In genomic region chr10:60804865-60805264, GRCm38 (mm10) we compare ENCODE assay signal across 17 mouse cellular contexts. TPM values are rescaled to one million over a fixed set of nuclear protein-coding genes. Genes with fewer than 3 reads are reported as not detected.
DNase-seq lines count a peak whose midpoint lies in the region; ATAC-seq and TF ChIP-seq lines count a peak whose summit lies in the region.
"Had no signal": no experiment of that assay in that cellular context is flagged by ENCODE, and none has a peak within 500 bp of the region (broad histone marks: within the 10 kb centered on the region; RNA-seq: fewer than 3 reads in every experiment).

No protein-coding gene starts in this region.

- no peak for TF ChIP-seq POLR2A in embryonic fibroblast, embryonic 13.5 days (IDR thresholded peaks at IDR 0.05; ENCODE audit: low read depth, low read length)

- TF ChIP-seq CTCF in embryonic fibroblast, embryonic 13.5 days (IDR thresholded peaks at IDR 0.05; ENCODE audit: borderline replicate concordance, insufficient read depth, low read length): no peak
- no peak for TF ChIP-seq CTCF in stomach, postnatal 0 days (IDR thresholded peaks at IDR 0.05; ENCODE audit: low read depth)

- no peaks in the 10 kb centered on the region for H3K27me3 ChIP-seq in heart, embryonic 11.5 days (ENCODE audit: control insufficient read depth, insufficient read depth, low read length)
- peaks cover 3% of the 10 kb centered on the region; the same call in 1 of the 2 replicates for H3K27me3 ChIP-seq in kidney, embryonic 16.5 days (ENCODE audit: insufficient read depth, low read length)
- H3K27me3 ChIP-seq in stomach, postnatal 0 days (ENCODE audit: control insufficient read depth, insufficient read depth, low read length): no peaks in the 10 kb centered on the region
- H3K27me3 ChIP-seq: Patski had no signal

- peaks cover 99% of the 10 kb centered on the region for H3K4me1 ChIP-seq in heart, embryonic 11.5 days (ENCODE audit: control insufficient read depth, insufficient read depth, low read length)
- H3K4me1 ChIP-seq in kidney, embryonic 16.5 days (ENCODE audit: insufficient read depth, low read length): peaks cover 84% of the 10 kb centered on the region
- H3K4me1 ChIP-seq in embryonic fibroblast, embryonic 13.5 days (ENCODE audit: control insufficient read depth, insufficient read depth, low read length): peaks cover 29% of the 10 kb centered on the region
- peaks cover 7% of the 10 kb centered on the region; the same call in 1 of the 2 replicates for H3K4me1 ChIP-seq in stomach, postnatal 0 days (replicated peaks; ENCODE audit: control insufficient read depth, insufficient read depth)

- H3K9me3 ChIP-seq in heart, embryonic 11.5 days (replicated peaks; ENCODE audit: control insufficient read depth, low read length): no peaks in the 10 kb centered on the region
- no peaks in the 10 kb centered on the region for H3K9me3 ChIP-seq in kidney, embryonic 16.5 days (ENCODE audit: low read length)
- no peaks in the 10 kb centered on the region for H3K9me3 ChIP-seq in stomach, postnatal 0 days (ENCODE audit: control insufficient read depth, low read length)
- H3K9me3 ChIP-seq: forebrain, embryonic 12.5 days had no signal

- H3K4me3 ChIP-seq in heart, embryonic 11.5 days (ENCODE audit: low read depth, low read length): no peak overlapping the region
- no peak overlapping the region for H3K4me3 ChIP-seq in kidney, embryonic 16.5 days (ENCODE audit: low read length)
- H3K4me3 ChIP-seq in embryonic fibroblast, embryonic 13.5 days (ENCODE audit: insufficient read depth, low read length): no peak overlapping the region
- H3K4me3 ChIP-seq in stomach, postnatal 0 days (ENCODE audit: low read depth, low read length): no peak overlapping the region
- H3K4me3 ChIP-seq: forebrain, embryonic 12.5 days had no signal

- ATAC-seq in heart, embryonic 11.5 days (replicated peaks; ENCODE audit: insufficient number of reproducible peaks, low FRiP score, low TSS enrichment): no peak
- ATAC-seq in kidney, embryonic 16.5 days (ENCODE audit: low FRiP score, low TSS enrichment): no peak
- ATAC-seq in stomach, postnatal 0 days (ENCODE audit: low FRiP score, low TSS enrichment): no peak
- ATAC-seq: hindbrain, embryonic 16.5 days; Patski had no signal

- no peak overlapping the region for H3K9ac ChIP-seq in heart, embryonic 11.5 days (ENCODE audit: low read depth, low read length)
- H3K9ac ChIP-seq in kidney, embryonic 16.5 days (replicated peaks; ENCODE audit: low read length): 0 out of 2 replicates have a peak overlapping the region, but pooled peaks have one; percentile 16
- H3K9ac ChIP-seq in stomach, postnatal 0 days (ENCODE audit: low read length): no peak overlapping the region
- H3K9ac ChIP-seq: forebrain, embryonic 12.5 days; lung, embryonic 14.5 days had no signal

- no peak for TF ChIP-seq EP300 in stomach, postnatal 0 days (optimal IDR thresholded peaks at IDR 0.05)

- 27% methylated on average over 4 of the region's 4 CpGs for WGBS in heart, embryonic 11.5 days (ENCODE audit: insufficient replicate concordance)
- 37% methylated on average over 4 of the region's 4 CpGs for WGBS in kidney, embryonic 16.5 days
- WGBS in stomach, postnatal 0 days: 51% methylated on average over 4 of the region's 4 CpGs

- H3K4me2 ChIP-seq in heart, embryonic 11.5 days: no peak overlapping the region
- H3K4me2 ChIP-seq in kidney, embryonic 16.5 days (replicated peaks; ENCODE audit: low read depth, low read length): no peak overlapping the region
- H3K4me2 ChIP-seq in stomach, postnatal 0 days (replicated peaks; ENCODE audit: low read depth): no peak overlapping the region
- H3K4me2 ChIP-seq: forebrain, embryonic 12.5 days; lung, embryonic 14.5 days; midbrain, embryonic 11.5 days had no signal

- no peaks in the 10 kb centered on the region for H3K36me3 ChIP-seq in heart, embryonic 11.5 days (ENCODE audit: control insufficient read depth, insufficient read depth, low read length)
- H3K36me3 ChIP-seq in kidney, embryonic 16.5 days (ENCODE audit: insufficient read depth, low read length): no peaks in the 10 kb centered on the region
- H3K36me3 ChIP-seq in stomach, postnatal 0 days (ENCODE audit: control insufficient read depth, insufficient read depth, low read length): no peaks in the 10 kb centered on the region
- H3K36me3 ChIP-seq: forebrain, embryonic 12.5 days had no signal

- peak overlapping the region; percentile 62 for H3K27ac ChIP-seq in heart, embryonic 11.5 days (ENCODE audit: low read depth, low read length)
- 0 out of 2 replicates have a peak overlapping the region, but pooled peaks have one; percentile 21 for H3K27ac ChIP-seq in kidney, embryonic 16.5 days (ENCODE audit: low read length)
- H3K27ac ChIP-seq in embryonic fibroblast, embryonic 13.5 days (ENCODE audit: insufficient read depth, low read length): peak overlapping the region; percentile 43
- peak overlapping the region; percentile 8; the same call in 1 of the 2 replicates for H3K27ac ChIP-seq in stomach, postnatal 0 days (replicated peaks)
- H3K27ac ChIP-seq: forebrain, embryonic 12.5 days had no signal

- no peak for DNase-seq in heart, adult 18-20 months
- DNase-seq in kidney, adult 9 months: no peak
- no peak for DNase-seq in stomach, postnatal 0 days (ENCODE audit: low spot score)
- no peak for DNase-seq in embryo, embryonic 9.5 days (ENCODE audit: extremely low spot score)
- DNase-seq: adrenal gland, postnatal 36 days; cerebellum, adult 2 months; lung, embryonic 14.5 days; lung, postnatal 4 days; thymus, adult 18-20 months had no signal

RNA-seq across cellular contexts. Expression of gene Unc5b, which starts 26.5 kb away (rescaled TPM):
- 15.0 and 15.6 TPM in 2 replicates for polyA plus RNA-seq in heart, embryonic 11.5 days (2014; fragmentation: Nextera tagmentation; extraction: Ambion mirVana)
- 10 to 100 TPM in 1 of 2 experiments, 1 to 10 TPM in 1; 8.2 to 10.4 TPM for total RNA-seq in heart, adult 18-20 months (2021)
- 10.4 and 10.5 TPM in 2 replicates for polyA plus RNA-seq in kidney, embryonic 16.5 days (2015; fragmentation: Nextera tagmentation; extraction: Ambion mirVana)
- 101 and 119 TPM in 2 replicates for polyA plus RNA-seq in embryonic fibroblast, embryonic 13.5 days (2011; ENCODE audit: insufficient read length, low read depth, missing spikeins)
- 3.8 and 4.1 TPM in 2 replicates for polyA plus RNA-seq in stomach, postnatal 0 days (2015; fragmentation: Nextera tagmentation; extraction: Ambion mirVana)
- total RNA-seq: common myeloid progenitor, adult 5-6 weeks had no signal

RNA-seq across cellular contexts. Expression of gene Slc29a3, which starts 52.3 kb away (rescaled TPM):
- 4.6 and 4.8 TPM in 2 replicates for polyA plus RNA-seq in heart, embryonic 11.5 days (2014; fragmentation: Nextera tagmentation; extraction: Ambion mirVana)
- 1 to 10 TPM; 3.1 to 5.5 TPM for total RNA-seq in heart, adult 18-20 months (2021)
- polyA plus RNA-seq in kidney, embryonic 16.5 days (2015; fragmentation: Nextera tagmentation; extraction: Ambion mirVana): 14.0 and 14.5 TPM in 2 replicates
- 21.3 and 23.5 TPM in 2 replicates for polyA plus RNA-seq in embryonic fibroblast, embryonic 13.5 days (2011; ENCODE audit: insufficient read length, low read depth, missing spikeins)
- polyA plus RNA-seq in stomach, postnatal 0 days (2015; fragmentation: Nextera tagmentation; extraction: Ambion mirVana): 3.4 and 5.8 TPM in 2 replicates

Comparison
In these comparisons a context has a peak if more than half of its experiments do, and no peak if none do; other contexts are left out.
1. H3K27ac ChIP-seq: peak in every context shown above with its lines; median percentile 62 in heart, embryonic 11.5 days; 43 in embryonic fibroblast, embryonic 13.5 days; 21 in kidney, embryonic 16.5 days; 8 in stomach, postnatal 0 days.